ENCODE assay signal across 15 mouse cellular contexts in the genomic region with DNA sequence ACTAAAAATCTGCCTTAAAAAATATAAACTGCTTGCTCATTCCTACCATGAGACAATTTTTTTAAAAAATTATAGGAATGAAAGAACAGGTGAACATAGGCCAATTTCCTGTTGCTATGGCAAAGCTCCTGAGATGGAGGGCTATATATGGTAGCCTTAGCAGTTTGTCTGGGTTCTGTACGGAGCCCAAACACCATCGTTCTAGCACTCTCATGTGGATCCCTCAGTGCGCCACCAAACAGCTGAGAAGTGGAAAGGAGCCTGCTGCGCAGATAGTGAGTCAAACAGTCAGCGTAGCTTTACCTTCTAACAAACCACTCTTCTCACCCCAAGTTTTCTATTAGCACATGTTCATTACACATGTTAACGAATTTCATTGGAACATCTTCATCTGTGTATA.
"Had no signal": no experiment of that assay in that cellular context is flagged by ENCODE, and none has a peak within 500 bp of the region (broad histone marks: within the 10 kb centered on the region; RNA-seq: fewer than 3 reads in every experiment).

No protein-coding gene starts in this region.

- DNase-seq: forebrain, postnatal 0 days; gastrocnemius, postnatal 14 days; gastrocnemius, postnatal 36 days; heart, adult 11 months; heart, adult 2 months; heart, postnatal 14 days; heart, postnatal 36 days; kidney, adult 11 months; kidney, adult 2 months; kidney, adult 9 months; kidney, postnatal 25 days; kidney, postnatal 4 days; liver; liver, embryonic 13.5 days had no signal

- ATAC-seq: forebrain, postnatal 0 days; intestine, embryonic 16.5 days had no signal
